Comparison of ENCODE assay signal across 11 mouse cellular contexts in genomic region chr14:25611815-25612698, GRCm38 (mm10).
DNase-seq lines count a peak whose midpoint lies in the region; ATAC-seq and TF ChIP-seq lines count a peak whose summit lies in the region.
"Had no signal": no experiment of that assay in that cellular context is flagged by ENCODE, and none has a peak within 500 bp of the region (broad histone marks: within the 10 kb centered on the region; RNA-seq: fewer than 3 reads in every experiment).

No protein-coding gene starts in this region.

- peaks cover 10% of the 10 kb centered on the region; the same call in 1 of the 2 replicates for H3K36me3 ChIP-seq in heart, postnatal 0 days (replicated peaks; ENCODE audit: control insufficient read depth, insufficient read depth, low read length)
- H3K36me3 ChIP-seq in forebrain, embryonic 14.5 days (ENCODE audit: control insufficient read depth, insufficient read depth, low read length): peaks cover 29% of the 10 kb centered on the region
- H3K36me3 ChIP-seq in kidney, embryonic 16.5 days (ENCODE audit: insufficient read depth, low read length): no peaks in the 10 kb centered on the region
- no peaks in the 10 kb centered on the region for H3K36me3 ChIP-seq in neural tube, embryonic 14.5 days (ENCODE audit: control insufficient read depth, insufficient read depth, low read length)

- peak overlapping the region; percentile 24; the same call in 1 of the 2 replicates for H3K27ac ChIP-seq in heart, postnatal 0 days (ENCODE audit: low read depth)
- H3K27ac ChIP-seq in forebrain, embryonic 14.5 days (ENCODE audit: low read depth, low read length): peak overlapping the region; percentile 22; the same call in 1 of the 2 replicates
- H3K27ac ChIP-seq in kidney, embryonic 16.5 days (ENCODE audit: low read length): peak overlapping the region; percentile 50
- no peak overlapping the region for H3K27ac ChIP-seq in neural tube, embryonic 14.5 days (ENCODE audit: low read depth, low read length)

- no peak for TF ChIP-seq CTCF in heart, postnatal 0 days (IDR thresholded peaks at IDR 0.05; ENCODE audit: low read depth)

- H3K4me1 ChIP-seq in heart, postnatal 0 days (ENCODE audit: control insufficient read depth, insufficient read depth): peaks cover 53% of the 10 kb centered on the region
- peaks cover 46% of the 10 kb centered on the region for H3K4me1 ChIP-seq in forebrain, embryonic 14.5 days (ENCODE audit: control insufficient read depth, insufficient read depth, low read length)
- peaks cover 86% of the 10 kb centered on the region for H3K4me1 ChIP-seq in kidney, embryonic 16.5 days (ENCODE audit: insufficient read depth, low read length)
- peaks cover 65% of the 10 kb centered on the region for H3K4me1 ChIP-seq in neural tube, embryonic 14.5 days (ENCODE audit: control insufficient read depth, insufficient read depth, low read length)

- no peak overlapping the region for H3K4me3 ChIP-seq in heart, postnatal 0 days (ENCODE audit: low read depth, low read length)
- no peak overlapping the region for H3K4me3 ChIP-seq in forebrain, embryonic 14.5 days (ENCODE audit: low read depth, low read length)
- no peak overlapping the region for H3K4me3 ChIP-seq in kidney, embryonic 16.5 days (ENCODE audit: low read length)
- H3K4me3 ChIP-seq in neural tube, embryonic 14.5 days (ENCODE audit: low read depth, low read length): no peak overlapping the region

- H3K4me2 ChIP-seq in heart, postnatal 0 days (ENCODE audit: low read depth, low read length): no peak overlapping the region
- peak overlapping the region; percentile 99 for H3K4me2 ChIP-seq in forebrain, embryonic 14.5 days (ENCODE audit: low read length)
- no peak overlapping the region for H3K4me2 ChIP-seq in kidney, embryonic 16.5 days (replicated peaks; ENCODE audit: low read depth, low read length)
- peak overlapping the region; percentile 99 for H3K4me2 ChIP-seq in neural tube, embryonic 14.5 days (ENCODE audit: low read depth, low read length)

- ATAC-seq in heart, postnatal 0 days (ENCODE audit: insufficient read depth, low read depth): no peak
- no peak for ATAC-seq in forebrain, embryonic 14.5 days
- no peak for ATAC-seq in kidney, embryonic 16.5 days (ENCODE audit: low FRiP score, low TSS enrichment)
- ATAC-seq in neural tube, embryonic 14.5 days (ENCODE audit: low read depth): no peak

- no peaks in the 10 kb centered on the region for H3K27me3 ChIP-seq in heart, postnatal 0 days (ENCODE audit: control insufficient read depth, insufficient read depth, low read length)
- H3K27me3 ChIP-seq in forebrain, embryonic 14.5 days (replicated peaks; ENCODE audit: control insufficient read depth, insufficient read depth, low read length): no peaks in the 10 kb centered on the region
- H3K27me3 ChIP-seq in kidney, embryonic 16.5 days (ENCODE audit: insufficient read depth, low read length): no peaks in the 10 kb centered on the region
- H3K27me3 ChIP-seq in neural tube, embryonic 14.5 days (ENCODE audit: control insufficient read depth, insufficient read depth, low read length): no peaks in the 10 kb centered on the region

- DNase-seq in heart, postnatal 0 days (ENCODE audit: low spot score): peak; percentile 16
- DNase-seq in heart, postnatal 4 days: no peak
- DNase-seq in forebrain, embryonic 14.5 days (ENCODE audit: low spot score): no peak
- no peak for DNase-seq in thymus, postnatal 25 days
- no peak for DNase-seq in spleen, adult 18-20 months
- no peak for DNase-seq in B cell, adult 2 months
- DNase-seq: adrenal gland, adult 8-10 months; cerebellum, adult 9-10 months; liver had no signal

- H3K9ac ChIP-seq in heart, postnatal 0 days (replicated peaks; ENCODE audit: low read depth, low read length): peak overlapping the region; percentile 1; the same call in 1 of the 2 replicates
- peak overlapping the region; percentile 52 for H3K9ac ChIP-seq in forebrain, embryonic 14.5 days (ENCODE audit: low read length)
- 0 out of 2 replicates have a peak overlapping the region, but pooled peaks have one; percentile 36 for H3K9ac ChIP-seq in kidney, embryonic 16.5 days (replicated peaks; ENCODE audit: low read length)
- no peak overlapping the region for H3K9ac ChIP-seq in neural tube, embryonic 14.5 days (replicated peaks; ENCODE audit: low read depth, low read length)

- WGBS in heart, postnatal 0 days: 52% methylated on average over 10 of the region's 10 CpGs
- 84% methylated on average over 10 of the region's 10 CpGs for WGBS in forebrain, embryonic 14.5 days
- 27% methylated on average over 10 of the region's 10 CpGs for WGBS in kidney, embryonic 16.5 days
- 67% methylated on average over 10 of the region's 10 CpGs for WGBS in neural tube, embryonic 14.5 days

- no peaks in the 10 kb centered on the region for H3K9me3 ChIP-seq in heart, postnatal 0 days (replicated peaks; ENCODE audit: control insufficient read depth, low read length)
- no peaks in the 10 kb centered on the region for H3K9me3 ChIP-seq in forebrain, embryonic 14.5 days (replicated peaks; ENCODE audit: control insufficient read depth, low read length)
- H3K9me3 ChIP-seq in kidney, embryonic 16.5 days (ENCODE audit: low read length): no peaks in the 10 kb centered on the region
- H3K9me3 ChIP-seq in neural tube, embryonic 14.5 days (ENCODE audit: control insufficient read depth, low read length): no peaks in the 10 kb centered on the region

- TF ChIP-seq EP300 in heart, postnatal 0 days (IDR thresholded peaks at IDR 0.05; ENCODE audit: low read depth): no peak

Comparison
In these comparisons a context has a peak if more than half of its experiments do, and no peak if none do; other contexts are left out.
1. H3K4me2 ChIP-seq: peak in forebrain, embryonic 14.5 days (single experiment) and neural tube, embryonic 14.5 days (single experiment); none in heart, postnatal 0 days (single experiment) and kidney, embryonic 16.5 days (single experiment).